Mouse (Mus musculus) layer of hippocampus, adult 11-12 months (tissue): ENCODE measurements around the gene Hoxd8.

Source experiments
- DNase-seq: peaks from one replicate; pipeline ENCODE4 v3.0.0; 2022; ENCODE audit warnings: low spot score

The Hoxd8 gene

DNA sequence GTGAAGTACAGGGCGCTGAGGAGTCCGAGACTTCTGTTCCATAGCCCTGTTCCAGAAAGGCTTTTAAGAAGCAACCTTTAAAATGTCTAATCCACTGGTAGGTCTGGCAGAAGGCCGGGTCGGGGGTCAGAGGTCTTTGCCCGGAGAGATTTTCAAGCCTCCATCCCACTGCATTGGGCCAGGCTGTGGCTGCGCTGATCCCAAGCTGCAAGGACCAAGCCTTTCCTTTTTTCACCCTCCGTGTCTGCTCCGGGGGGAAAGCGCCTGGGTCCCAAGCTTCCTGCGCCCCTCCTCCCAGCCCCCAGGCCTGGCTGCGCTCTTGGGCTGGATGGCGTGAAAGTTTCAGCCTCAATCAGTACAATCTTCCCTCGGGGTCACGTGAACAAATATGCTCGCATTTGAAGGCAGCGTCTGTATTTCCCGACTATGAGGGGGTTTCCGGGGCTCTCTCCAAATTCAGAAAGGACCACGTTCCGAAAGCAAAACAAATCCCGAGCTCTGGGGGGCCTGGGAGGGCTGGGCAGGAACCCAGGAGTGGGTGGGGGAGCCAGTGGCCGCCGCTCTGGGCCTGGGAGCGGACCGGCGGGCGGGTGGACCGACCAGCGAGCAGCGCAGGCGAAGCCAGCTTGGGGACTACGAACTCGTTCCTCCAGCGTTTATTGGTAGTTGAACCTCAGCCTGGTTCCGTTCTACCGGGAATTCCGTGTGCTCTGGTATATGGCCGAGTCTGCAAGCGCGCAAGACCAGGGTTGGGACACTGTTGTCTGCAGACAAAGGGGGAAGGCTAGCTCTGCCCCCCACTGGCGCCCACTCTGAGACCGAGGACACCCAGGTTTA, 31.7 kb downstream of the Hoxd8 start:
- DNase-seq = no peak

GRCm38 (mm10) chr2:74736688-74737577, 32.5 kb downstream of the Hoxd8 start:
- no peak for DNase-seq

- DNase-seq = no peak
These were observed 33.2 kb downstream of the Hoxd8 start for GRCm38 (mm10) chr2:74737578-74738070.

GRCm38 (mm10) chr2:74738623-74739475, 34.4 kb downstream of the Hoxd8 start:
- DNase-seq = no peak

- no peak for DNase-seq
These were observed 35.0 kb downstream of the Hoxd8 start for GRCm38 (mm10) chr2:74739476-74739800.

DNA sequence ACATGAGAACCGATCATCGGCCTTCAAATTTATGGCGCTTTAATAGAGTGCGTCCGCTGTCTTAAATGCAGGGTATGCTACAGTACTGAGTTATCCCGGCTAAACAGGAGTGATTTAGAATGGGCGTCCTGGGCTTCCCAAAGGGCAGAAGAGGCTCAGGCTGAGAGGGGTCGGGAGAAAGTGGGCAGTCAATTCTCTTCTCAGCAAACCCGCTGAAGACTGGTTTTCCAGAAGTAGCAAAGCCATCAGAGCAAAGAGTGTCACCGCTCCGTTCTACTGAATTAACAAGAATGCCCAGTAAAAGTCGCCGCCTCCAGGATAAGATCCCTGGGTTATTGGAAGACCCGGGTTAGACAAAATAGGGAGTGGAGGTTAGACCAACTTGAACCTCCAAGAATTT, 35.5 kb downstream of the Hoxd8 start:
- DNase-seq = no peak

DNA sequence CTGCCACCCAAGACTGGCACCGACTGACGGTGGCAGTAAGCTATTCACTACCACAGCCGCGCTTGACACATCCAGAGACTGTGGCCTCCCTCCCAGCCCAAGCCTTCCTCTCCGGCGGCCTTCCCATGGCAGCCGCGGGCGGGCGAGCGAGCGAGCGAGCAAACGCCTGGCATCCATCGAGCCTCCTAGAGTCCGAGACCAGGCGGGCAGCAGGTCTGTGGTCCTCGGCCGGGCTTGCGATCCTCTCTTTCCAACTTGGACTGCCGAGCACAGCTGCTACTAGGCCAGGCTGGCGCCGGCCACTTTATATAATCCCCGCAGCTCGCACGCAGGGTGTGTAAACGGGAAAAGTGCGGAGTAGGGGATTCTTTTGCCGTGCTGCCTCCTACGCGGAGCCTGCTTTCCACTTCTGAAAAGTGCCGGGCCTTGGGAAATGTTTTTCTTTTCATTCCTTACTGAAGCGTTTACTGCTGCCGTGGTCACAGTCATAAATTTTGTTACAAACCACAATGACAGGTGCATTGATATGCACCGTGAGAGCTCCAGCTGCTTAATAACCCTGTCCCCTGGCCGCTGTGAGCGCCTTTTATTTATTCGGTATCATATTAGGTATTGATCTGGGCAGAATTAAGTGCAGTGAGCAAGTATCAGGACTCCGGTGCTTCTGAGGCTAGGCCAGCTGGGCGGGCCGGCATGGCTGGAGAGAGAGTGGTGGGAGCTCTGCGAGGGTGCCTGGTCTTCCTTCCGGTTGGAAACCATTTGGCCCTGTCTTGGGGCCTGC, 36.1 kb downstream of the Hoxd8 start:
- DNase-seq = no peak

DNA sequence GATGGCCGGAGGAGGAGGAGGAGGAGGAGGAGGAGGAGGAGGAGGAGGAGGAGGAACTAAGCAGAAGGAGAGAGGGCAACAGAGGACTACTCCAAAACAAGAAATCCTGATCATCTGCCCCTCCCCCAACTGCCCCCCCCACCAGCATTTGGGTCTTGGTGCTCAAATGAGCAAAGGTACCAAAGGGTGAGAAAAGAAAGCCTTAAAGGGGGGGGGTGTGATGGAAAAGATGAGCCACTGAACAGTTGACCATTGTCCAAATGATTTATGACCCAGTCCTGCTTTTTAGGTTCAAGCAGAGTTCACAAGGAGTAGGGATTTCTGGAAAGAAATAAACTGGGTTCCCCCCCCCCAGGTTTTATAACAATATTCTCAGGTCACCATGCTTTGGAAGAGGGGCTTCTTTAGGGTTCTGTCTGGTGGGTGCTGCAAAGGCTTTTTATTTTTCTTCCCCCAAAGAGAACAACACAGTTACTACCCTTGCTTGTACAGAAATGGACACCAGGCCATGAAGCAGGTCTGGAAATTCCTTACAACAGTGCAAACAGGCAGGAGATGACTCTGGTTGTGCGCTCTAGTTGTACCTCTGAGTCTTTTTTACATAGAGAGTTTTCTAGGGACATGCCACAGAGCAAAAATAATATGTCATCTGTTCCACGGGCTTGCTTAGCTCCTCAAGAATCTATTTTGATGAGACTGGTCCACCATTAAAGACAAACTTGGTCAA, 37.0 kb downstream of the Hoxd8 start:
- DNase-seq = no peak

- no peak for DNase-seq
These were observed 37.5 kb downstream of the Hoxd8 start for GRCm38 (mm10) chr2:74741979-74742277.

- DNase-seq = no peak
These were observed 41.3 kb downstream of the Hoxd8 start for GRCm38 (mm10) chr2:74745540-74746297.

GRCm38 (mm10) chr2:74746298-74746921, 42.0 kb downstream of the Hoxd8 start:
- no peak for DNase-seq

- no peak for DNase-seq
These were observed 42.6 kb downstream of the Hoxd8 start for GRCm38 (mm10) chr2:74747006-74747405.

- DNase-seq = no peak
These were observed 43.3 kb downstream of the Hoxd8 start for GRCm38 (mm10) chr2:74747661-74748141.

GRCm38 (mm10) chr2:74748436-74748995, 44.1 kb downstream of the Hoxd8 start:
- no peak for DNase-seq

- DNase-seq = peak; percentile 14
These were observed 45.1 kb downstream of the Hoxd8 start for GRCm38 (mm10) chr2:74749337-74750121.

- DNase-seq = no peak
These were observed 46.4 kb downstream of the Hoxd8 start for GRCm38 (mm10) chr2:74750731-74751250.

GRCm38 (mm10) chr2:74751861-74752260, 47.4 kb downstream of the Hoxd8 start:
- DNase-seq = no peak
